Mouse (Mus musculus): ENCODE results near the gene Polrmt.

Polrmt gene

GRCm38 (mm10) chr10:79745898-79746773 lies at the start of gene Polrmt:
Gene Polrmt, minus strand, starts transcription at chr10:79746581.
- peak; percentile 95 to 96 for DNase-seq (ENCODE audit: low spot score in 2 of 2)

GRCm38 (mm10) chr10:79795905-79796304 lies 49.5 kb upstream of the Polrmt start:
- no peak for DNase-seq (ENCODE audit: low spot score in 2 of 2)

GRCm38 (mm10) chr10:79794491-79794931 lies 48.1 kb upstream of the Polrmt start:
- DNase-seq (ENCODE audit: low spot score in 2 of 2), result no peak

- DNase-seq (ENCODE audit: low spot score in 2 of 2), result peak in 1 of 2 experiments; percentile 53
Measured at GRCm38 (mm10) chr10:79793738-79794490, 47.5 kb upstream of the Polrmt start.

- DNase-seq (ENCODE audit: low spot score in 2 of 2), result peak in 1 of 2 experiments; percentile 79
Measured at GRCm38 (mm10) chr10:79793051-79793737, 46.8 kb upstream of the Polrmt start, which contains the start of gene Palm. Gene Palm, plus strand, starts transcription at chr10:79793572.

- no peak for DNase-seq (ENCODE audit: low spot score in 2 of 2)
Measured at GRCm38 (mm10) chr10:79792339-79793040, 46.1 kb upstream of the Polrmt start.

GRCm38 (mm10) chr10:79790861-79791260 lies 44.5 kb upstream of the Polrmt start, which contains the start of gene Prss57:
Gene Prss57, minus strand, starts transcription at chr10:79790961.
- no peak for DNase-seq (ENCODE audit: low spot score in 2 of 2)

- DNase-seq (ENCODE audit: low spot score in 2 of 2), result no peak
Measured at GRCm38 (mm10) chr10:79789581-79789980, 43.2 kb upstream of the Polrmt start.

GRCm38 (mm10) chr10:79788386-79789158 lies 42.2 kb upstream of the Polrmt start:
- DNase-seq (ENCODE audit: low spot score in 2 of 2), result peak in 1 of 2 experiments; percentile 68

- no peak for DNase-seq (ENCODE audit: low spot score in 2 of 2)
Measured at GRCm38 (mm10) chr10:79783920-79784800, 37.8 kb upstream of the Polrmt start.

GRCm38 (mm10) chr10:79783050-79783449 lies 36.7 kb upstream of the Polrmt start:
- DNase-seq (ENCODE audit: low spot score in 2 of 2), result no peak

GRCm38 (mm10) chr10:79781956-79782355 lies 35.6 kb upstream of the Polrmt start:
- DNase-seq (ENCODE audit: low spot score in 2 of 2), result no peak

- DNase-seq (ENCODE audit: low spot score in 2 of 2), result no peak
Measured at GRCm38 (mm10) chr10:79781139-79781538, 34.8 kb upstream of the Polrmt start.

- DNase-seq (ENCODE audit: low spot score in 2 of 2), result no peak
Measured at GRCm38 (mm10) chr10:79780664-79781015, 34.3 kb upstream of the Polrmt start.

GRCm38 (mm10) chr10:79779784-79780663 lies 33.6 kb upstream of the Polrmt start:
- peak; percentile 94 for DNase-seq (ENCODE audit: low spot score in 2 of 2)

- no peak for DNase-seq (ENCODE audit: low spot score in 2 of 2)
Measured at GRCm38 (mm10) chr10:79779193-79779592, 32.8 kb upstream of the Polrmt start.

GRCm38 (mm10) chr10:79778006-79778405 lies 31.6 kb upstream of the Polrmt start:
- no peak for DNase-seq (ENCODE audit: low spot score in 2 of 2)

GRCm38 (mm10) chr10:79777103-79777531 lies 30.7 kb upstream of the Polrmt start, which contains the start of gene Fstl3:
Gene Fstl3, plus strand, starts transcription at chr10:79777272.
- no peak for DNase-seq (ENCODE audit: low spot score in 2 of 2)
